Mouse (Mus musculus) heart, adult 2 months (tissue): ENCODE measurements around the gene 4930404N11Rik.

ENCODE experiments used
- CTCF ChIP-seq: fragments of 200-600 bp; IDR thresholded peaks from 2 replicates; pipeline ENCODE4 v1.8.1; 2022; ENCODE audit warnings: antibody characterized with exemption, mild to moderate bottlenecking, moderate library complexity
- EP300 ChIP-seq: fragments of 200-500 bp; IDR thresholded peaks from 2 replicates; pipeline ENCODE4 v1.6.1; 2011; ENCODE audit warnings: low read depth, low read length, control low read depth; ENCODE audit not compliant: insufficient read depth
- POLR2A ChIP-seq: fragments of 200-500 bp; IDR thresholded peaks from 2 replicates; pipeline ENCODE4 v1.6.1; 2011; ENCODE audit warnings: mild to moderate bottlenecking, low read depth, low read length, control low read depth; ENCODE audit not compliant: insufficient read depth

DNA sequence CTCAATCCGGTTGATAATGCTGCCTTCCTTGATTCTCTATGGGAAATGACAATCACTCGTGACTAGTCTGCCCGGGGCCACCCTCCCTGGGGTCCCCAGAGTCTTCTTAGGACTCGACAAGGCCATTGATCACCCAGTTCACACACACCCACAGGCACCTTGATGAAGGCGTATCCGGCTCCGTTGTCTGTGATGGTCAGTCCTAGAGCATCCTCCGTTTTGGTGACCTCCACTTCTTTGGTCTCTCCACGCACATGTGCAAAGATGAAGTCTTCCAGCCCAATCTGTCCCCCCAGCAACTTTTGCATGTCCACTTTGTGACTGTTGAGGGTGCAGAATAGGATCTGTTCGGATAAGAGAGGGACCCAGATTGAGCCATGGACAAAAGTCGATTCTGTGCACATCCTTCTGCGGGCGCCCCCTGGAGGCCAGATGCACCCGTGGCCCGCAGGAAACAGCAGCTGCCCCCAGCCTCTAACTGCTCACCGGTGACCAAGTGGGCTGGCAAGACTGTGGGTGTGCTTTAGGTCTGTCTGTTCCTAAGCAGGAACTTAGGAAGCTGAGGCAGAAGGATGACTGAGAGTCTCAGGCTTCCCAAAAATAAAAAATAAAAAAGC lies 24.2 kb downstream of the 4930404N11Rik start:
- TF ChIP-seq POLR2A (no peak), CTCF (peak; percentile 97), EP300 (0 out of 2 replicates have a peak, but pooled peaks have one; percentile 18)
